9 mouse cellular contexts compared by ENCODE assay signal in the genomic region with DNA sequence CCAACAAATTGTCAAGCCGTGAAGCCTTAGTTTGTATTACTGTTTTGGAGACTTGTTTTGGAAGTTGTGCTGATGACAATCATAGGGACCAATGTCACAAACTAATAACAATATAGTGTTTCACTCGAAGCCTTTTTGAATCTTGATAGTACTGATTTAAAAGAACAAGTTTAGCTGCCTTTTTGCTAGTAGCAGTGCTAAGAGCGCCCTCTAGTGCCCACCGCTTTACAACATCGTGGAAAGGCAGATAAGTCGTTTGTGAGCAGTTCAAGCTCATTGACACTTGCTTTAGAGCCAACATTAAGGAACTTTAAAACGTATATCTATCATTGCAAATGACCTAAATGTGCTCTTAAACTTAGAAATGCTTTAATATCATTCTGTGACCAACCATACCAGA.
DNase-seq lines count a peak whose midpoint lies in the region; ATAC-seq and TF ChIP-seq lines count a peak whose summit lies in the region.
"Had no signal": no experiment of that assay in that cellular context is flagged by ENCODE, and none has a peak within 500 bp of the region (broad histone marks: within the 10 kb centered on the region; RNA-seq: fewer than 3 reads in every experiment).

No protein-coding gene starts in this region.

- H3K4me1 ChIP-seq in thymus, adult 2 months (replicated peaks; ENCODE audit: control insufficient read depth, insufficient read depth, low read length) = no peaks in the 10 kb centered on the region
- H3K4me1 ChIP-seq in kidney, embryonic 14.5 days (ENCODE audit: control insufficient read depth, insufficient read depth, low read length) = no peaks in the 10 kb centered on the region
- H3K4me1 ChIP-seq in liver, embryonic 13.5 days (replicated peaks) = no peaks in the 10 kb centered on the region
- H3K4me1 ChIP-seq: limb, embryonic 12.5 days had no signal

- no peak overlapping the region for H3K27ac ChIP-seq in thymus, adult 2 months (ENCODE audit: control insufficient read depth, insufficient read depth, low read length)
- no peak overlapping the region for H3K27ac ChIP-seq in kidney, embryonic 14.5 days (ENCODE audit: low read depth, low read length)
- no peak overlapping the region for H3K27ac ChIP-seq in liver, embryonic 13.5 days
- H3K27ac ChIP-seq: limb, embryonic 12.5 days had no signal

- H3K9me3 ChIP-seq in kidney, embryonic 14.5 days (ENCODE audit: control insufficient read depth, low read length) = no peaks in the 10 kb centered on the region
- no peaks in the 10 kb centered on the region for H3K9me3 ChIP-seq in liver, embryonic 13.5 days (replicated peaks)
- H3K9me3 ChIP-seq: limb, embryonic 12.5 days had no signal

- no peak for TF ChIP-seq CTCF in thymus, adult 2 months (IDR thresholded peaks at IDR 0.05; ENCODE audit: borderline replicate concordance, control insufficient read depth, extremely low read depth, insufficient read depth, low read length, poor library complexity)

- H3K9ac ChIP-seq in kidney, embryonic 14.5 days (ENCODE audit: low read depth, low read length) = no peak overlapping the region
- H3K9ac ChIP-seq in liver, embryonic 13.5 days = no peak overlapping the region
- H3K9ac ChIP-seq: limb, embryonic 12.5 days had no signal

- H3K27me3 ChIP-seq in thymus, adult 2 months (ENCODE audit: control insufficient read depth, insufficient read depth, low read length) = no peaks in the 10 kb centered on the region
- H3K27me3 ChIP-seq in kidney, embryonic 14.5 days (ENCODE audit: control insufficient read depth, insufficient read depth, low read length) = no peaks in the 10 kb centered on the region
- no peaks in the 10 kb centered on the region for H3K27me3 ChIP-seq in liver, embryonic 13.5 days
- H3K27me3 ChIP-seq: limb, embryonic 12.5 days had no signal

- no peak for TF ChIP-seq POLR2A in thymus, adult 2 months (IDR thresholded peaks at IDR 0.05; ENCODE audit: control insufficient read depth, extremely low read depth, insufficient read depth, low read length, poor library complexity)

- H3K36me3 ChIP-seq in thymus, adult 2 months (ENCODE audit: control insufficient read depth, insufficient read depth, low read length) = no peaks in the 10 kb centered on the region
- H3K36me3 ChIP-seq in kidney, embryonic 14.5 days (ENCODE audit: control insufficient read depth, insufficient read depth, low read length) = no peaks in the 10 kb centered on the region
- H3K36me3 ChIP-seq in liver, embryonic 13.5 days = no peaks in the 10 kb centered on the region
- H3K36me3 ChIP-seq: limb, embryonic 12.5 days had no signal

- ATAC-seq in frontal cortex, adult (ENCODE audit: low TSS enrichment) = peak; percentile 81
- ATAC-seq in kidney, embryonic 14.5 days (ENCODE audit: low FRiP score, low TSS enrichment) = 0 out of 2 replicates have a peak, but pooled peaks have one; percentile 24
- ATAC-seq in liver, embryonic 13.5 days (ENCODE audit: low read depth) = no peak

- peak; percentile 30 for DNase-seq in thymus, adult 2 months
- no peak for DNase-seq in thymus, adult 18-20 months
- DNase-seq in cerebellum, adult 8-10 months = peak; percentile 43
- DNase-seq in liver, embryonic 13.5 days = peak; percentile 12
- peak; percentile 74 for DNase-seq in ovary, postnatal 14 days (ENCODE audit: low spot score)
- DNase-seq in urinary bladder, postnatal 4 days (ENCODE audit: low spot score in 2 of 2) = peak; percentile 23 to 82

- no peak overlapping the region for H3K4me3 ChIP-seq in thymus, adult 2 months (ENCODE audit: control insufficient read depth, insufficient read depth, low read length)
- H3K4me3 ChIP-seq in kidney, embryonic 14.5 days (ENCODE audit: low read length) = no peak overlapping the region
- no peak overlapping the region for H3K4me3 ChIP-seq in liver, embryonic 13.5 days (replicated peaks)
- H3K4me3 ChIP-seq: limb, embryonic 12.5 days had no signal

- H3K4me2 ChIP-seq in kidney, embryonic 14.5 days (replicated peaks; ENCODE audit: low read depth, low read length) = no peak overlapping the region
- H3K4me2 ChIP-seq in liver, embryonic 13.5 days = no peak overlapping the region
- H3K4me2 ChIP-seq: limb, embryonic 12.5 days had no signal

- 13% methylated on average over 7 of the region's 7 CpGs for WGBS in thymus, adult 2 months
- WGBS in kidney, embryonic 14.5 days = 17% methylated on average over 7 of the region's 7 CpGs
- 15% methylated on average over 7 of the region's 7 CpGs for WGBS in liver, embryonic 13.5 days (ENCODE audit: insufficient replicate concordance)

Comparison
In these comparisons a context has a peak if more than half of its experiments do, and no peak if none do; other contexts are left out.
1. DNase-seq: peak in thymus, adult 2 months (single experiment), cerebellum, adult 8-10 months (single experiment), liver, embryonic 13.5 days (single experiment), ovary, postnatal 14 days (single experiment) and urinary bladder, postnatal 4 days (2 of 2); none in thymus, adult 18-20 months (0 of 2).